Mouse (Mus musculus) hindbrain, embryonic 12.5 days (tissue): ENCODE measurements at regions not wholly inside any gene's neighbourhood (a gene's known extent, or its start where the extent isn't known, plus 50 kb on each side); places are given as distances from the start of the nearest gene placed in this dataset.
"Not testable (repeated sequence)": the region's sequence is repeated elsewhere in the genome, so short reads cannot be mapped to it uniquely, and the experiment has no call there.

Source experiments
- ATAC-seq: fragments of 200-750 bp; cut with Nextera tagmentation; 2 replicates; pipeline ENCODE4 v1.8.0; 2017; ENCODE audit warnings: moderate TSS enrichment; ENCODE audit not compliant: low FRiP score
- H3K27ac ChIP-seq: fragments of 300-500 bp; sonication (generic); 2 replicates; pipeline ENCODE4 v1.5.1; 2016; ENCODE audit warnings: mild to moderate bottlenecking
- H3K27me3 ChIP-seq: fragments of 300-500 bp; sonication (generic); 2 replicates; pipeline ENCODE4 v1.6.1; 2016; ENCODE audit warnings: mild to moderate bottlenecking
- H3K36me3 ChIP-seq: fragments of 300-500 bp; sonication (generic); 2 replicates; pipeline ENCODE4 v1.6.1; 2016; ENCODE audit warnings: mild to moderate bottlenecking
- H3K4me1 ChIP-seq: fragments of 300-500 bp; sonication (generic); 2 replicates; pipeline ENCODE4 v1.6.1; 2016
- H3K4me2 ChIP-seq: fragments of 300-500 bp; sonication (generic); replicated peaks from 2 replicates; pipeline ENCODE4 v1.6.1; 2016; ENCODE audit warnings: mild to moderate bottlenecking
- H3K4me3 ChIP-seq: fragments of 300-500 bp; sonication (generic); 2 replicates; pipeline ENCODE4 v1.5.1; 2016; ENCODE audit warnings: mild to moderate bottlenecking
- H3K9ac ChIP-seq: fragments of 300-500 bp; sonication (generic); 2 replicates; pipeline ENCODE4 v1.6.1; 2016; ENCODE audit warnings: mild to moderate bottlenecking, moderate library complexity
- H3K9me3 ChIP-seq: fragments of 300-500 bp; sonication (generic); replicated peaks from 2 replicates; pipeline ENCODE4 v1.6.1; 2016; ENCODE audit warnings: mild to moderate bottlenecking
- WGBS: fragments of 180-500 bp; shearing (Covaris S2); methylation state at CpG from one replicate; pipeline ENCODE4 v1.1.7; 2016; 5-methylcytosine and 5-hydroxymethylcytosine counted together

GRCm38 (mm10) chr7:52732161-52732560 is 716.6 kb upstream of the 1700015G11Rik start:
- not testable (repeated sequence) for H3K27ac ChIP-seq, H3K4me2 ChIP-seq, H3K27me3 ChIP-seq, H3K9me3 ChIP-seq, H3K4me3 ChIP-seq, H3K9ac ChIP-seq, H3K36me3 ChIP-seq, H3K4me1 ChIP-seq, ATAC-seq
- 34% methylated on average over 1 of the region's 1 CpGs for WGBS

- Histone ChIP-seq H3K9ac (no peak overlapping the region), H3K4me1 (no peaks in the 10 kb centered on the region), H3K4me2 (no peak overlapping the region), H3K27ac (no peak overlapping the region), H3K9me3 (no peaks in the 10 kb centered on the region), H3K4me3 (no peak overlapping the region), H3K36me3 (no peaks in the 10 kb centered on the region), H3K27me3 (no peaks in the 10 kb centered on the region)
- no peak for ATAC-seq
- 83% methylated on average over 2 of the region's 2 CpGs for WGBS
These were observed 710.8 kb upstream of the 1700015G11Rik start for GRCm38 (mm10) chr7:52726236-52726905.

GRCm38 (mm10) chr7:52702464-52703145 is 687.1 kb upstream of the 1700015G11Rik start:
- WGBS, result 66% methylated on average over 3 of the region's 3 CpGs
- H3K9ac ChIP-seq, result no peak overlapping the region
- no peaks in the 10 kb centered on the region for H3K9me3 ChIP-seq
- H3K4me2 ChIP-seq, result no peak overlapping the region
- H3K27ac ChIP-seq, result no peak overlapping the region
- no peak overlapping the region for H3K4me3 ChIP-seq
- peak; percentile 82 for ATAC-seq
- H3K27me3 ChIP-seq, result no peaks in the 10 kb centered on the region
- no peaks in the 10 kb centered on the region for H3K36me3 ChIP-seq
- H3K4me1 ChIP-seq, result no peaks in the 10 kb centered on the region

- Histone ChIP-seq H3K36me3 (no peaks in the 10 kb centered on the region), H3K4me1 (no peaks in the 10 kb centered on the region), H3K9me3 (no peaks in the 10 kb centered on the region), H3K4me2 (no peak overlapping the region), H3K9ac (no peak overlapping the region), H3K27me3 (no peaks in the 10 kb centered on the region), H3K27ac (no peak overlapping the region), H3K4me3 (no peak overlapping the region)
- 84% methylated on average over 1 of the region's 1 CpGs for WGBS
- no peak for ATAC-seq
These were observed 652.8 kb upstream of the 1700015G11Rik start for GRCm38 (mm10) chr7:52668341-52668740.
